Comparison of ENCODE assay signal across 7 mouse cellular contexts in the genomic region with DNA sequence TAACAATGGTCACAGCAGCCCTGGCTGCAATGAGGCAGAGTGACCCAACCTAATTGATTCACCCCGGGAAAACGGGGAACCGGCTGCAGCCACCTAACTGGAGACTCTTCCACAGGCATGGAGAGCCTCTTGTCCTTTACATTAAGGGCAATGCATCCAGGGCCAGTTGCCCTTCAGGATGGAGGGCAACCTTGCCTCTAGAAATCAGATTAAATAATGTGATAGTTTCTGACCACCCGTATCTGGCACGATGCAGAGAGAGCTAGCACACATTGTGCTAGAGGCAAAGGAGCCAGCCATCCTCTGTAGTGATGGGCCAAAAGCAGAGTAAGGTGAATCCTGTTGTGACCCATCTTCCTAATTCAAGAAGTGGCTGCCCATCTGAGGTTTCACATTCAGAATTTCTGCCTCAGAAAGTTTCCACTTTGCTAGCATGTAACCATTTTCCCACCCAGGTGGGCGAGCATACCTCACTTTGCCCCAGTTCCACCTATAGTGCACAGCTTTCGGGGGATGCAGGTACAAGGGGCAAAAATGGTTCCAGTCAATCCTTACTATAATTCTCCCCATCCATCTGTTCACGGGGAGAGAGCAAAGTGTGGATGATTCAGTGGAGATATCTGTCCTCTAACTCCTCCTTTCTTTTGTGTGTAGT. TPM values are rescaled to one million over a fixed set of nuclear protein-coding genes. Genes with fewer than 3 reads are reported as not detected.
DNase-seq lines count a peak whose midpoint lies in the region; ATAC-seq and TF ChIP-seq lines count a peak whose summit lies in the region.

No protein-coding gene starts in this region.

- TF ChIP-seq EP300 in lung, postnatal 0 days (IDR thresholded peaks at IDR 0.05), result no peak

- no peak for ATAC-seq in lung, postnatal 0 days
- ATAC-seq in limb, embryonic 15.5 days (ENCODE audit: insufficient number of reproducible peaks, low FRiP score, low TSS enrichment, low read depth), result no peak
- ATAC-seq in stomach, embryonic 16.5 days (ENCODE audit: insufficient read depth, low FRiP score), result no peak

- no peak overlapping the region for H3K9ac ChIP-seq in lung, postnatal 0 days (replicated peaks; ENCODE audit: low read depth)
- 0 out of 2 replicates have a peak overlapping the region, but pooled peaks have one; percentile 54 for H3K9ac ChIP-seq in limb, embryonic 15.5 days
- H3K9ac ChIP-seq in stomach, embryonic 16.5 days (ENCODE audit: low read length), result peak overlapping the region; percentile 84

- no peaks in the 10 kb centered on the region for H3K9me3 ChIP-seq in lung, postnatal 0 days (ENCODE audit: low read length)
- no peaks in the 10 kb centered on the region for H3K9me3 ChIP-seq in limb, embryonic 15.5 days
- no peaks in the 10 kb centered on the region for H3K9me3 ChIP-seq in stomach, embryonic 16.5 days (replicated peaks; ENCODE audit: control insufficient read depth, low read length)

- TF ChIP-seq POLR2A in embryonic fibroblast, embryonic 13.5 days (IDR thresholded peaks at IDR 0.05; ENCODE audit: low read depth, low read length), result no peak

- WGBS in lung, postnatal 0 days, result 46% methylated on average over 8 of the region's 8 CpGs
- 36% methylated on average over 8 of the region's 8 CpGs for WGBS in limb, embryonic 15.5 days
- WGBS in stomach, embryonic 16.5 days, result 46% methylated on average over 8 of the region's 8 CpGs

- no peaks in the 10 kb centered on the region for H3K36me3 ChIP-seq in lung, postnatal 0 days (ENCODE audit: insufficient read depth, low read length)
- no peaks in the 10 kb centered on the region for H3K36me3 ChIP-seq in limb, embryonic 15.5 days
- H3K36me3 ChIP-seq in stomach, embryonic 16.5 days (ENCODE audit: control insufficient read depth, insufficient read depth, low read length), result no peaks in the 10 kb centered on the region

- H3K4me1 ChIP-seq in lung, postnatal 0 days (ENCODE audit: insufficient read depth, low read depth, low read length), result no peaks in the 10 kb centered on the region
- H3K4me1 ChIP-seq in embryonic fibroblast, embryonic 13.5 days (ENCODE audit: control insufficient read depth, insufficient read depth, low read length), result no peaks in the 10 kb centered on the region
- peaks cover 20% of the 10 kb centered on the region for H3K4me1 ChIP-seq in limb, embryonic 15.5 days
- 0 out of 2 replicates have a peak, but pooled peaks cover 2% of the 10 kb centered on the region for H3K4me1 ChIP-seq in stomach, embryonic 16.5 days (ENCODE audit: control insufficient read depth, insufficient read depth, low read length)

- H3K27ac ChIP-seq in lung, postnatal 0 days (ENCODE audit: low read length), result no peak overlapping the region
- no peak overlapping the region for H3K27ac ChIP-seq in embryonic fibroblast, embryonic 13.5 days (ENCODE audit: insufficient read depth, low read length)
- no peak overlapping the region for H3K27ac ChIP-seq in limb, embryonic 15.5 days
- H3K27ac ChIP-seq in stomach, embryonic 16.5 days (ENCODE audit: low read length), result no peak overlapping the region

- peak overlapping the region; percentile 46; the same call in 1 of the 2 replicates for H3K4me3 ChIP-seq in lung, postnatal 0 days (ENCODE audit: low read depth, low read length)
- peak overlapping the region; percentile 66 for H3K4me3 ChIP-seq in embryonic fibroblast, embryonic 13.5 days (ENCODE audit: insufficient read depth, low read length)
- H3K4me3 ChIP-seq in limb, embryonic 15.5 days, result peak overlapping the region; percentile 60
- peak overlapping the region; percentile 72 for H3K4me3 ChIP-seq in stomach, embryonic 16.5 days (replicated peaks; ENCODE audit: low read length)

- H3K27me3 ChIP-seq in lung, postnatal 0 days (replicated peaks; ENCODE audit: insufficient read depth, low read length), result peaks cover 12% of the 10 kb centered on the region; the same call in 1 of the 2 replicates
- no peaks in the 10 kb centered on the region for H3K27me3 ChIP-seq in limb, embryonic 15.5 days
- no peaks in the 10 kb centered on the region for H3K27me3 ChIP-seq in stomach, embryonic 16.5 days (ENCODE audit: control insufficient read depth, insufficient read depth, low read length)

- TF ChIP-seq CTCF in lung, postnatal 0 days (IDR thresholded peaks at IDR 0.05), result no peak
- no peak for TF ChIP-seq CTCF in embryonic fibroblast, embryonic 13.5 days (IDR thresholded peaks at IDR 0.05; ENCODE audit: borderline replicate concordance, insufficient read depth, low read length)

- DNase-seq in lung, postnatal 0 days (ENCODE audit: low spot score), result no peak
- DNase-seq in lung, adult 18-20 months, result no peak
- no peak for DNase-seq in ovary, adult 18-20 months (ENCODE audit: low spot score)
- no peak for DNase-seq in right cerebral cortex, postnatal 14 days

- H3K4me2 ChIP-seq in lung, postnatal 0 days (replicated peaks; ENCODE audit: low read depth, low read length), result peak overlapping the region; percentile 94
- peak overlapping the region; percentile 87 for H3K4me2 ChIP-seq in limb, embryonic 15.5 days
- H3K4me2 ChIP-seq in stomach, embryonic 16.5 days (ENCODE audit: low read depth, low read length), result peak overlapping the region; percentile 85

RNA-seq across cellular contexts. Expression of gene Tmtc4, which starts 1.9 kb away (rescaled TPM):
- polyA plus RNA-seq in lung, postnatal 0 days (2015; fragmentation: Nextera tagmentation; extraction: Ambion mirVana), result 6.2 and 10.7 TPM in 2 replicates
- 27.9 and 33.0 TPM in 2 replicates for polyA plus RNA-seq in embryonic fibroblast, embryonic 13.5 days (2011; ENCODE audit: insufficient read length, low read depth, missing spikeins)
- 18.7 and 21.7 TPM in 2 replicates for polyA plus RNA-seq in limb, embryonic 15.5 days (2015; fragmentation: Nextera tagmentation; extraction: Ambion mirVana)
- 22.0 and 22.3 TPM in 2 replicates for polyA plus RNA-seq in stomach, embryonic 16.5 days (2015; fragmentation: Nextera tagmentation; extraction: Ambion mirVana)
